Mouse (Mus musculus) MEL (cell line): ENCODE measurements at regions not wholly inside any gene's neighbourhood (a gene's known extent, or its start where the extent isn't known, plus 50 kb on each side); places are given as distances from the start of the nearest gene placed in this dataset.

Experiments used
- DNase-seq: peaks from one replicate; pipeline ENCODE4 v3.0.0; 2011; ENCODE audit warnings: low read depth, low spot score
- H3K27ac ChIP-seq: 2 replicates; pipeline ENCODE4 v1.5.1; 2012; ENCODE audit warnings: low read depth, mild to moderate bottlenecking, control low read depth, low read length, moderate library complexity; ENCODE audit not compliant: control insufficient read depth
- H3K27me3 ChIP-seq, 2 experiments: fragments of 150-350 bp in 1 of 2; sonication (generic) in 1 of 2; 2 replicates each; pipeline ENCODE4 v1.6.1; 2012; ENCODE audit warnings: low read length in 2 of 2, mild to moderate bottlenecking in 2 of 2, improper control_type of control experiment in 1 of 2, moderate library complexity in 1 of 2; ENCODE audit not compliant: insufficient read depth in 2 of 2, control insufficient read depth in 1 of 2
- H3K36me3 ChIP-seq, 2 experiments: 2 replicates each; pipeline ENCODE4 v1.6.1; 2012 to 2014; ENCODE audit warnings: low read length in 2 of 2, improper control_type of control experiment in 1 of 2, inconsistent platforms in 1 of 2, mild to moderate bottlenecking in 1 of 2; ENCODE audit not compliant: insufficient read depth in 2 of 2, control insufficient read depth in 1 of 2
- H3K4me1 ChIP-seq, 2 experiments: fragments of 150-350 bp in 1 of 2; sonication (generic) in 1 of 2; 2 replicates each; pipeline ENCODE4 v1.6.1; 2012; ENCODE audit warnings: low read length in 2 of 2, improper control_type of control experiment in 1 of 2, mild to moderate bottlenecking in 1 of 2; ENCODE audit not compliant: insufficient read depth in 2 of 2, control insufficient read depth in 1 of 2
- H3K4me3 ChIP-seq, 2 experiments: fragments of 150-350 bp in 1 of 2; sonication (generic) in 1 of 2; 2 replicates each; pipeline ENCODE4 v1.5.1; 2012; ENCODE audit warnings: low read depth in 2 of 2, low read length in 2 of 2, mild to moderate bottlenecking in 2 of 2, moderate library complexity in 2 of 2, control low read depth in 1 of 2, improper control_type of control experiment in 1 of 2; ENCODE audit not compliant: control insufficient read depth in 1 of 2, insufficient read depth in 1 of 2
- H3K79me2 ChIP-seq: 2 replicates; pipeline ENCODE4 v1.6.1; 2012; ENCODE audit warnings: mild to moderate bottlenecking, low read length, moderate library complexity; ENCODE audit not compliant: control insufficient read depth, poor library complexity, insufficient read depth
- H3K9ac ChIP-seq: 2 replicates; pipeline ENCODE4 v1.6.1; 2012; ENCODE audit warnings: low read depth, mild to moderate bottlenecking, control low read depth, low read length, moderate library complexity; ENCODE audit not compliant: control insufficient read depth, poor library complexity, severe bottlenecking
- H3K9me3 ChIP-seq: fragments of 150-350 bp; sonication (generic); replicated peaks from 2 replicates; pipeline ENCODE4 v1.6.1; 2012; ENCODE audit warnings: mild to moderate bottlenecking, low read length, improper control_type of control experiment, moderate library complexity; ENCODE audit not compliant: insufficient read depth
- BHLHE40 ChIP-seq: IDR thresholded peaks from 2 replicates; pipeline ENCODE4 v1.6.1; 2012; ENCODE audit warnings: low read depth, mild to moderate bottlenecking, inconsistent platforms, low read length, improper control_type of control experiment, borderline replicate concordance
- CHD1 ChIP-seq: IDR thresholded peaks from 2 replicates; pipeline ENCODE4 v1.6.1; 2012; ENCODE audit warnings: low read depth, mild to moderate bottlenecking, inconsistent platforms, low read length, improper control_type of control experiment
- CHD2 ChIP-seq: IDR thresholded peaks from 2 replicates; pipeline ENCODE4 v1.6.1; 2011; ENCODE audit warnings: low read length, improper control_type of control experiment
- CTCF ChIP-seq, 3 experiments: IDR thresholded peaks in 2 of 3; conservative IDR thresholded peaks in 1 of 3; 2 replicates each; pipeline ENCODE4 v1.5.1; 2011 to 2012; ENCODE audit warnings: low read length in 3 of 3, low read depth in 2 of 3, mild to moderate bottlenecking in 2 of 3, improper control_type of control experiment in 1 of 3, inconsistent platforms in 1 of 3, mixed read lengths in 1 of 3, moderate library complexity in 1 of 3; ENCODE audit not compliant: control insufficient read depth in 1 of 3, insufficient read depth in 1 of 3, poor library complexity in 1 of 3, severe bottlenecking in 1 of 3
- E2F4 ChIP-seq: IDR thresholded peaks from 2 replicates; pipeline ENCODE4 v1.6.1; 2011; ENCODE audit warnings: low read depth, low read length, improper control_type of control experiment, borderline replicate concordance
- GABPA ChIP-seq: IDR thresholded peaks from 2 replicates; pipeline ENCODE4 v1.6.1; 2012; ENCODE audit warnings: low read depth, mild to moderate bottlenecking, inconsistent platforms, low read length, improper control_type of control experiment, moderate library complexity
- GATA1 ChIP-seq: IDR thresholded peaks from 2 replicates; pipeline ENCODE4 v1.6.1; 2011; ENCODE audit warnings: low read depth, low read length, improper control_type of control experiment
- HCFC1 ChIP-seq: IDR thresholded peaks from 2 replicates; pipeline ENCODE4 v1.6.1; 2012; ENCODE audit warnings: low read depth, mild to moderate bottlenecking, inconsistent platforms, low read length, improper control_type of control experiment, moderate library complexity
- KAT2A ChIP-seq: conservative IDR thresholded peaks from 2 replicates; pipeline ENCODE4 v1.6.1; 2012; ENCODE audit warnings: low read depth, low read length, improper control_type of control experiment, inconsistent platforms
- MXI1 ChIP-seq: IDR thresholded peaks from 2 replicates; pipeline ENCODE4 v1.6.1; 2011; ENCODE audit warnings: mild to moderate bottlenecking, low read depth, low read length, improper control_type of control experiment
- MYB ChIP-seq: IDR thresholded peaks from 2 replicates; pipeline ENCODE4 v1.6.1; 2011; ENCODE audit warnings: mild to moderate bottlenecking, low read depth, low read length, improper control_type of control experiment
- MYC ChIP-seq: IDR thresholded peaks from 2 replicates; pipeline ENCODE4 v1.6.1; 2011; ENCODE audit warnings: low read depth, mild to moderate bottlenecking, low read length, improper control_type of control experiment, moderate library complexity
- NELFE ChIP-seq: IDR thresholded peaks from 2 replicates; pipeline ENCODE4 v1.6.1; 2011; ENCODE audit warnings: low read depth, low read length, improper control_type of control experiment
- POLR2A ChIP-seq, 2 experiments: IDR thresholded peaks; 2 replicates each; pipeline ENCODE4 v1.6.1; 2011 to 2012; ENCODE audit warnings: low read length in 2 of 2, mild to moderate bottlenecking in 2 of 2, control low read depth in 1 of 2, improper control_type of control experiment in 1 of 2, low read depth in 1 of 2, moderate library complexity in 1 of 2; ENCODE audit not compliant: control insufficient read depth in 1 of 2, insufficient read depth in 1 of 2, poor library complexity in 1 of 2
- RCOR1 ChIP-seq: IDR thresholded peaks from 2 replicates; pipeline ENCODE4 v1.6.1; 2012; ENCODE audit warnings: low read depth, mild to moderate bottlenecking, inconsistent platforms, low read length, improper control_type of control experiment
- SIN3A ChIP-seq: IDR thresholded peaks from 2 replicates; pipeline ENCODE4 v1.6.1; 2012; ENCODE audit warnings: low read length, improper control_type of control experiment, inconsistent platforms
- TAL1 ChIP-seq: IDR thresholded peaks from 2 replicates; pipeline ENCODE4 v1.6.1; 2012; ENCODE audit warnings: mild to moderate bottlenecking, inconsistent platforms, low read length, moderate library complexity, mixed read lengths
- USF2 ChIP-seq, 2 experiments: IDR thresholded peaks; 2 replicates each; pipeline ENCODE4 v1.6.1; 2011 to 2012; ENCODE audit warnings: improper control_type of control experiment in 2 of 2, low read length in 2 of 2, borderline replicate concordance in 1 of 2, inconsistent platforms in 1 of 2, low read depth in 1 of 2, mild to moderate bottlenecking in 1 of 2; ENCODE audit not compliant: insufficient read depth in 1 of 2
- ZC3H11A ChIP-seq: IDR thresholded peaks from 2 replicates; pipeline ENCODE4 v1.6.1; 2012; ENCODE audit warnings: low read depth, mild to moderate bottlenecking, inconsistent platforms, low read length, improper control_type of control experiment
- ZKSCAN1 ChIP-seq: IDR thresholded peaks from 2 replicates; pipeline ENCODE4 v1.6.1; 2012; ENCODE audit warnings: low read depth, mild to moderate bottlenecking, inconsistent platforms, low read length, improper control_type of control experiment, moderate library complexity
- ZMIZ1 ChIP-seq: IDR thresholded peaks from 2 replicates; pipeline ENCODE4 v1.6.1; 2012; ENCODE audit warnings: low read depth, mild to moderate bottlenecking, inconsistent platforms, low read length, improper control_type of control experiment, moderate library complexity
- ZNF384 ChIP-seq: IDR thresholded peaks from 2 replicates; pipeline ENCODE4 v1.6.1; 2012; ENCODE audit warnings: low read depth, mild to moderate bottlenecking, inconsistent platforms, low read length, improper control_type of control experiment

DNA sequence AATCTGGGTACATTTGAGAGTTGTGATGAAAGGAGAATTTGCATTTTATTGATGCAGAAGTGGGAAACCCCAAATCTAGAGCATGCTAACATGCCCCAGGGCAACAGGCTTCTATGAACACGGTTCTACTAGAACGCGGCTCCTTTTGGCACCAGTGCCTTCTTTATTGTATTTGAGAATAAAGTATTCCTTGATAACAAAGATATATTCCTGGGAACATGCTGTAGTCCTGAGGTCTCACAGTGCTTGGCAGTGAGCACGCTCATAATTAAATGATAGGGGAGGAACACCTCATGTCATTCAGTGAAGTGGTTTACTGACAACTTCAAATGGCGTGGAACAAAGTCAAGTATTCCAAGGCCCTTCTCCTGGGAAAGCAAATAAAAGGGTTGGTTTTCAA, 212.1 kb upstream of the Osr1 start:
- no peak overlapping the region for H3K27ac ChIP-seq
- TF ChIP-seq SIN3A (no peak), CTCF (IDR thresholded peaks at IDR 0.05 in 2 of 3, conservative IDR thresholded peaks at IDR 0.05 in 1 of 3; ENCODE audit: control insufficient read depth in 1 of 3, insufficient read depth in 1 of 3, low read depth in 2 of 3, low read length in 3 of 3, poor library complexity in 1 of 3, severe bottlenecking in 1 of 3) (no peak), MXI1 (no peak), CHD1 (no peak), GATA1 (no peak), ZNF384 (no peak), RCOR1 (no peak), KAT2A (no peak), NELFE (no peak), CHD2 (no peak), HCFC1 (no peak), USF2 (IDR thresholded peaks at IDR 0.05; ENCODE audit: borderline replicate concordance in 1 of 2, insufficient read depth in 1 of 2, low read depth in 1 of 2, low read length in 2 of 2) (no peak), MYB (no peak), ZMIZ1 (no peak), GABPA (no peak), BHLHE40 (no peak)
- TF ChIP-seq, all 39 proteins: peak for 0
- no peak overlapping the region for H3K4me3 ChIP-seq
- no peaks in the 10 kb centered on the region for H3K27me3 ChIP-seq
- no peak overlapping the region for H3K9ac ChIP-seq
- no peak for DNase-seq
- no peaks in the 10 kb centered on the region for H3K4me1 ChIP-seq
- no peaks in the 10 kb centered on the region for H3K9me3 ChIP-seq
- H3K36me3 ChIP-seq: no peaks in the 10 kb centered on the region
- no peaks in the 10 kb centered on the region for H3K79me2 ChIP-seq

DNA sequence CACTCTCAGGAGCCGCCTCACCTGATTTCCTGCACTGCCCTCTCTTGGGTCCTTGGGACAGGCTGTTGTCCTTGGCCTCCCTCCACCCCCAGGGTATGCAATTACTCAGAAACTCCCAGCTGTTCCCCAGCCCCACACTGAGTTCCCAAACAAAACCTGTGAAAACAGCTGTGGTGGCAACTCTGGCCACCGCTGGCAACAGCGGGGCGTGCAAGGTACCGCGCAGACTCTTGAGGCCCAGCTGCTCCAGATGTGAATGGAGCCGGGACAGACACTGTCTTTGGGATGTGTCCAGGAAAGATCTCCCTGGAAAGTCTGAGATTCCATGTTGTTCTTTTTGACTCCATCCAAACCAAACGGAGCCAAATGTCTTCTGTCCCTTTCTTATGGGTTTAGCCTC, 211.0 kb upstream of the Osr1 start:
- no peaks in the 10 kb centered on the region for H3K36me3 ChIP-seq
- H3K4me1 ChIP-seq: no peaks in the 10 kb centered on the region
- H3K79me2 ChIP-seq: no peaks in the 10 kb centered on the region
- no peak overlapping the region for H3K27ac ChIP-seq
- no peaks in the 10 kb centered on the region for H3K27me3 ChIP-seq
- H3K9ac ChIP-seq: no peak overlapping the region
- H3K9me3 ChIP-seq: no peaks in the 10 kb centered on the region
- H3K4me3 ChIP-seq: no peak overlapping the region
- no peak for DNase-seq
- TF ChIP-seq TAL1 (no peak), MXI1 (no peak), ZC3H11A (no peak), POLR2A (IDR thresholded peaks at IDR 0.05; ENCODE audit: control insufficient read depth in 1 of 2, insufficient read depth in 1 of 2, low read depth in 1 of 2, low read length in 2 of 2, poor library complexity in 1 of 2) (no peak), E2F4 (no peak), CHD2 (no peak), ZKSCAN1 (no peak), MYC (no peak), GABPA (no peak)
- TF ChIP-seq, all 39 proteins: peak for 0
